Mouse (Mus musculus) right cerebral cortex, postnatal 10 days (tissue): ENCODE measurements at regions not wholly inside any gene's neighbourhood (a gene's known extent, or its start where the extent isn't known, plus 50 kb on each side); places are given as distances from the start of the nearest gene placed in this dataset.

Source experiments
- DNase-seq, 2 experiments: peaks; one replicate each; pipeline ENCODE4 v3.0.0; 2021; ENCODE audit warnings: low spot score in 2 of 2

DNA sequence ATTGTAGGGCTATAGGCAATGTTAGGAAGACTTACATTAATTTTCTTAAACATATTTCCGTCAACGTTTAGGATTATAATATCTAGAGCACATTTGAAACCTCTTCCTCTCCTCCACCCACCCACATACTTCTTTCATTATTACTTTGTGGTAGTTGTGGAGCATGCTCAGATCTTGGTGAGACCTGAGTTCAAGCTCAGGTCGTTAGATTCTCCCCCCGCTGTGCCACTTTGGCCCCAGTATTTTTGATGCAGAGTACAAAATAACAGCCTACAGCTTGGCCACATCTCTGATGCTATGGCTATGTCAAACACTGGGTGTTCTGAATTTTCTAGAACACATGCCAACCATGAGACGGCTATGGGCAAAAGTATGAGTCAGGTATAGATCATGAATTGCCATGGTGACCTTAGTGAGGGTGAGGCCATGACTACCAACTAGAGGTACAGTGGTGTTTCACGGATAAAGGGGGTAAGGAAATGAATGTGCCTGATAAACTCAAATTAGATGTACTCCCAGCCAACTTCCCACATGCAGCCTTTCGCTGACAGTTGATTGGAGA lies 68.5 kb upstream of the H2afz start:
- no peak for DNase-seq

DNA sequence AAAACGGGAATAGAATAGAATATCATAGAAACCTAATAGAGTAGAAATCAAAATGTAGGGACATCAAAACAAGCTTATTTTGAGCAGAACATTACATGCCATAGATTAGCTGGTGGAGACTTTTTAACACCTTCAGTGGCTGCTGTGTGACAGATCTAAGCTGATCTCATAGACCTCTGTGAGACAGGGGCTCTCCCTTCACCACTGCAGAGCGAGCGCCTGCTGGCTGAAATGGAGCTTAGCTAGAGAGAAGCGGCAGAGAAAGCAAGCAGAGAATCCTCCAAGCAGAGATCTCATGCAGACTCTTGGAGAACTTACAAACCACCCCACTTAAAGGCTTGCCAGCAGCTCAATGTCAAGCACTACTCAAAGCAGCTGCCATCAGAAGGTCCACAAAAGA lies 65.5 kb upstream of the H2afz start:
- DNase-seq, result no peak

DNA sequence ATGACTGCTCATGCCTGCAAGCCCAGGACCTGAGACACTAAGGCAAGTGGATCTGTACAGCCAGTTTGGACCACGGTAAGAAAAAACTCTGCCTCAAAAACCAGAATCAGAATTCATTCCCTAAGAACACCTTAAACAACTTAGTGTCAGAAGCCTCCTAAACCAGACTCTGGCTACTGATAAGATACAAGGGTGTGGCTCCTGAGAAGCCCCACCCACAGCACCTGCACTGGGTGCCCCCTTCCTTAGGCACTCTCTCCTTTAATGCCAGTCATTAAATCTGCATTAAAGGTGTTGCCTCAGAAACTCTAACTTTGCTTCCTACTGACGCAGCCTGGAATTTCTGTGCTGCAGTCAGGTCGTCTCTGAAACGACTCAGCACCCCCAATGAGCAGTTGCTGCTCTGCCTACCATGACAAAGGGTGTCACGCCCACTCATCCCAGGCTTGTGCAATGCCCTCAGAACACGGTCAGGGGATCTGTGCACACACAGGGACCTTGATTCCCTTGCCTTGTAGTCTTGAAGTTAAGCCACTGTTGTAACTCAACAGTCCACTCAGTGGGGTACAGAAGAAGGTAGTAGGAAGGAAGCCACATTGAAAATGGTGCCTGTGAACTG lies 62.8 kb upstream of the H2afz start:
- no peak for DNase-seq

DNA sequence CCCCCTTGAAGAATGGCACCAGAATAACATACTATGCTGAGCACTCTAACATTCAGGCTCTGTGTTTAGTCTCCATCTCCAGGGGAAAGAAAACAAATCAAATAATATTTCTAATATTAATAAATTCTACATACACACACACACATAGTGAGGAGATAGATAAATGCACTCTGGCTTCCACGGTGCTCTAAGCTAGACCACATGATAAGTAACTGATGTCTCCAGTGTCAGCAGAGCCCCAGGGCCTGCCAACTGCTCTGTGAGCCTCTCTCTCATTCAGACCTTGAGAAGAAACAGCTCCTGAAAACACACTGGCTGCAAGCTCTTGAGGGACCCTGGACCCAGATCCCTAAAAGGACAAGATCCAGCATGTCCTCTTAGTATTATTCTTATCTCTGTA lies 56.9 kb upstream of the H2afz start:
- DNase-seq, result no peak

DNA sequence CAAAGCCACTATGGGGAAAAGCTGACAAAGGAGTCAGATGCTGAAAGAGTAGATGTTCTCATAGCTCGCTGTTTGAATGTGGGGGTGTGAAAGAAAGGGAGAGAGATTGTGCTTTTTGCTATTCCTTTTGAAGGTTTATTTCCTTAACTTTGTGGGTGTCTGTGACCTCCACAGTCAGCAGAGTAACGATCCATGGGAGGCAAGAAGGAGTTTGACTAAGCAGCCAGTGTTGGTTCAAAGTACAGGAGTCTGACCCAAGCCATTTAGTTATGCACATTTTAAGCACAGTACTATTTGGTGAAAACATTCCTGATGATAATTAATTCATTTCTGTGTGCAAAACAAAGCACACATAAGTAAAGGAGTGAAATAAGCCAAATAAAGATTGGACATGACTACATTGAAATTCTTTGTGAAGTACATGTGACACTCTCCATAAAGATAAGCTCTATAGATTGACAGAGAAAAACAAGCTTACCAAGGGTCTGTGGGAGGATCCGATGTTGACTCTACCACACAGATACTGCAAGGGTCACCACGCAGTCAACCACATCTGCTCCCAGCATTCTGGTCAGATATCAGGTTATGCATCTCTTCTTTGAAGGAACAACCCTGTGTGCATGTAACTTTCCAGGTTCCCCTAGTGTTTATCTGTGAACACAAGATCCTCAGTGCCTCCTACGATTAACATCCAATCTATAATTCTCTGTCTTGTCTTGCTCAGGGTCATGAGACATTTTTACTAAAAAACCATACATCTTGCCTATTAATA lies 56.2 kb upstream of the H2afz start:
- no peak for DNase-seq

DNA sequence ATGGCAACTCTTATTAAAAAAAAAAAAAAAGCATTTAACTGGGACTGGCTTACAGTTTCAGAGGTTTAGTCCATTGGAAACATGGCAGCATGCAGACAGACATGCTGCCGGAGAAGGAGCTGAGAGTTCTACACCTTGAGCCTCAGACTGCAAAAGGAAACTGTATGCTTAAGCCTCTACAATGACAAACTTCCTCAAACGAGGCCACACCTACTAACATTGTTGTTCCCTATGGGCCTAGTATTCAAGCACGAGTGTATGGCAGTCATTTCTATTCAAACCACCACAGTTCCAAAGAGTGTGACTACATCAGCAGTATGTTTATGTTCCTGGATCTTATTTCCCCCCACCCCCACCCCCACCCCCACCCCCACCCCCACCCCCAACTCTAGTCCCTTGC lies 54.2 kb upstream of the H2afz start:
- no peak for DNase-seq
